Mouse (Mus musculus) liver, embryonic 11.5 days (tissue): ENCODE measurements around the gene Robo1. TPM values are rescaled to one million over a fixed set of nuclear protein-coding genes. Genes with fewer than 3 reads are reported as not detected.

ENCODE experiments used
- ATAC-seq: fragments of 200-750 bp; cut with Nextera tagmentation; replicated peaks from 2 replicates; pipeline ENCODE4 v1.8.0; 2017; ENCODE audit warnings: moderate number of reproducible peaks, mild to moderate bottlenecking, moderate TSS enrichment, moderate library complexity; ENCODE audit not compliant: low FRiP score
- DNase-seq: peaks from one replicate; pipeline ENCODE4 v3.0.0-alpha.2; 2017; ENCODE audit warnings: low spot score
- H3K27ac ChIP-seq: fragments of 300-500 bp; sonication (generic); 2 replicates; pipeline ENCODE4 v1.5.1; 2014; ENCODE audit warnings: mild to moderate bottlenecking, low read depth, low read length, control low read depth
- H3K27me3 ChIP-seq: fragments of 300-500 bp; sonication (generic); replicated peaks from 2 replicates; pipeline ENCODE4 v1.6.1; 2014; ENCODE audit warnings: low read length, mixed read lengths; ENCODE audit not compliant: control insufficient read depth, insufficient read depth
- H3K36me3 ChIP-seq: fragments of 300-500 bp; sonication (generic); 2 replicates; pipeline ENCODE4 v1.6.1; 2014; ENCODE audit warnings: mild to moderate bottlenecking, low read length, moderate library complexity, mixed read lengths; ENCODE audit not compliant: control insufficient read depth, insufficient read depth
- H3K4me1 ChIP-seq: fragments of 300-500 bp; sonication (generic); replicated peaks from 2 replicates; pipeline ENCODE4 v1.6.1; 2014; ENCODE audit warnings: low read length, mixed read lengths; ENCODE audit not compliant: control insufficient read depth, insufficient read depth
- H3K4me2 ChIP-seq: fragments of 300-500 bp; sonication (generic); 2 replicates; pipeline ENCODE4 v1.6.1; 2014; ENCODE audit warnings: mild to moderate bottlenecking, control low read depth, moderate library complexity
- H3K4me3 ChIP-seq: fragments of 300-500 bp; sonication (generic); 2 replicates; pipeline ENCODE4 v1.5.1; 2014; ENCODE audit warnings: low read depth, low read length, control low read depth
- H3K9ac ChIP-seq: fragments of 300-500 bp; sonication (generic); 2 replicates; pipeline ENCODE4 v1.6.1; 2014; ENCODE audit warnings: low read depth, low read length, control low read depth
- H3K9me3 ChIP-seq: fragments of 300-500 bp; sonication (generic); 2 replicates; pipeline ENCODE4 v1.6.1; 2016; ENCODE audit warnings: low read length, inconsistent platforms, mixed read lengths; ENCODE audit not compliant: control insufficient read depth
- WGBS: fragments of 180-500 bp; shearing (Covaris S2); extraction: QIAGEN DNeasy Blood & Tissue Kit; methylation state at CpG from one replicate; pipeline ENCODE4 v1.1.7; 2014; 5-methylcytosine and 5-hydroxymethylcytosine counted together
- polyA plus RNA-seq: library from polyadenylated mRNA; unstranded; fragments of >200 nt; fragmentation: Nextera tagmentation; extraction: Ambion mirVana; gene quantifications from 2 replicates; pipeline ENCODE4 v1.2.1, GENCODE M21; 2014

The Robo1 gene
- polyA plus RNA-seq, 1 experiment from 2014 or later: 25.4 TPM

DNA sequence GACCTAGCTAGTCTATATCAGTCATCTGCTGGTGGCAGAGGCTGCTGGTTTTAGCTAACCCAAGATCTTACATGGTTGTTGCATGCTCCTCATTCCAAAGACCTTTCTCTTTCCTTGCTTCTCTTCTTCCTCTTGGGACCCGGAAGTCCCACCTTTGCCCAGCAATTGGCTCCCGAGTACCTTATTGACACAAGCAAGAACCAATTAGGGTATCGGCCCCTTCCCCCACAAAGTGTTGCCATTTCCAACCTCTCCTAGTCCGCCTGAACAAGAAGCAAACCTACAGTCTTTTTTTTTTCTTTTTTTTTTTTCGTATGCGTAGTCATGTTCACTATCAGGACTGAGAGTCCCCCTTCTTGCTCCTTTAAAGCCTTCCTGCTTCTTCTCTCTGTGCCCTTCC, 478.0 kb downstream of the Robo1 start:
- Histone ChIP-seq H3K27ac (no peak overlapping the region), H3K4me3 (no peak overlapping the region)

DNA sequence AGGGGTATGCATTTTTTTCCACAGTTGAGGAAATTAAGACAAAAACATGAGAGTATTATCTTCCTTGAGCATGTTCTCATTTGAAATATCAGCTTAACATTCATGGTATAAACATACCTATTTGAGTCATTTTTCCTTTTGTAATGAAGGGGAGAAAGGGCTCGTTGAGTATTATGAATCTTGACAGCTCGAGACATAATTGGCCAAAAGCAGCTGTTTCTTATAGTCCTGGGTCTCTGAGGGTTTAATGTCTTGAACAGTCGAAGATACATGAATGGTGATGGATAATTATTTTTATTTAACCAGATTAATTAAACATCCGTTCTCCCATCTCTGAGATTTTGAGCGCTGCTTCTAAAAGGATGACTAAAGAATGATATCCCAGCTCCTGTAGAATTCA, 478.5 kb downstream of the Robo1 start:
- DNase-seq (no peak), ATAC-seq (no peak)
- no peak overlapping the region for H3K4me3 ChIP-seq
- no peak overlapping the region for H3K9ac ChIP-seq
- H3K36me3 ChIP-seq: no peaks in the 10 kb centered on the region
- H3K4me1 ChIP-seq: no peaks in the 10 kb centered on the region
- H3K27ac ChIP-seq: no peak overlapping the region
- H3K9me3 ChIP-seq: no peaks in the 10 kb centered on the region
- no peaks in the 10 kb centered on the region for H3K27me3 ChIP-seq
- 75% methylated on average over 5 of the region's 5 CpGs for WGBS
- H3K4me2 ChIP-seq: no peak overlapping the region

More for the DNA sequence above, 478.0 kb downstream of the Robo1 start:
- Histone ChIP-seq H3K9ac (no peak overlapping the region), H3K27me3 (no peaks in the 10 kb centered on the region), H3K4me2 (no peak overlapping the region), H3K9me3 (no peaks in the 10 kb centered on the region), H3K36me3 (no peaks in the 10 kb centered on the region), H3K4me1 (no peaks in the 10 kb centered on the region)
- 83% methylated on average over 6 of the region's 6 CpGs for WGBS
- no peak for DNase-seq
- ATAC-seq: no peak

DNA sequence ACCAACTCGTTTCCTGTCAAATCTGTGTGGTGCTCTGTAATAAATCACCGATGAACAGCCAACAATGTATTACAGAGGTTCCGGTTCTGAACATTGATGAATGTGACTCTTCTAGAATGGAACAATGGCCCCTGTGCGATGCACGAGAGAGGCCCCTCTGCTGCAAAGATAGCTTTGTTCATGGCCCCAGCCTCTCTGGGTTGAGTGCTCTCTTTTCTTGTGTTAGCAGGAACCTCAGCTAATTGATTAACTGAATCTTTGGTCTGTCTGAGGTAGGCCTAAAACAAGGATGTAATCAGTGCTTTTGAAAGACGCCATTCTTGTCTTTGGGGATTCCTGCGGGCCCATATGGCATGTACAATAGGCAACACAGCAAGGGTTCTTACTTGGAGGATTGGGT, 479.9 kb downstream of the Robo1 start:
- Histone ChIP-seq H3K36me3 (no peaks in the 10 kb centered on the region), H3K9ac (no peak overlapping the region), H3K9me3 (no peaks in the 10 kb centered on the region), H3K4me3 (no peak overlapping the region), H3K4me1 (no peaks in the 10 kb centered on the region), H3K4me2 (no peak overlapping the region), H3K27ac (no peak overlapping the region), H3K27me3 (no peaks in the 10 kb centered on the region)
- DNase-seq (no peak), ATAC-seq (no peak)
- 75% methylated on average over 7 of the region's 7 CpGs for WGBS

DNA sequence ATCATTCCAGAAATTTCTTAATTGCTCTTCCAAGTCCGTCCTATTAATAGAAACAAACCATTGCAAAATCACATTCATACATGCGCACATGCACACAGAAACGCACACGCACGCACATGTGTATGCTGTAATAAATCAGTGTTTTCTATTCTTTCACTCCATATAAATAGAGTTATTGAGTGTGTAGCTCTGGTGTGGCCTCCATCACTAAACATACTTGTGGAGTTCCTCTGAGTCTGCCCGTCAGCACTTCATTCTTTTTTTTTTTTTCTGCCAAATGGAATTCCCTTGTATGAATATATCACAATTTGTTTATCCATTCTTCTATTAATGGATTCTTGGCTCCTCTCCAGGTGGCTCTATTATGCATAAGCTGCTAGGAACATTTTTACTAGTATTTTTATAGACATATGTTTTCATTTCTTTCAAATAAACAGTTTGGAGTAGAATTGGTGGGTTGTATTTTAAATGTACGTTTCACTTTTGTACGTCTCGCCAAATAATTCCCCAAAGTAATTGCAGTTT, 483.1 kb downstream of the Robo1 start:
- 90% methylated on average over 9 of the region's 9 CpGs for WGBS
- H3K4me3 ChIP-seq: no peak overlapping the region
- H3K27me3 ChIP-seq: no peaks in the 10 kb centered on the region
- DNase-seq (no peak), ATAC-seq (no peak)
- no peaks in the 10 kb centered on the region for H3K36me3 ChIP-seq
- no peak overlapping the region for H3K4me2 ChIP-seq
- H3K9me3 ChIP-seq: no peaks in the 10 kb centered on the region
- no peak overlapping the region for H3K9ac ChIP-seq
- H3K27ac ChIP-seq: no peak overlapping the region
- no peaks in the 10 kb centered on the region for H3K4me1 ChIP-seq

DNA sequence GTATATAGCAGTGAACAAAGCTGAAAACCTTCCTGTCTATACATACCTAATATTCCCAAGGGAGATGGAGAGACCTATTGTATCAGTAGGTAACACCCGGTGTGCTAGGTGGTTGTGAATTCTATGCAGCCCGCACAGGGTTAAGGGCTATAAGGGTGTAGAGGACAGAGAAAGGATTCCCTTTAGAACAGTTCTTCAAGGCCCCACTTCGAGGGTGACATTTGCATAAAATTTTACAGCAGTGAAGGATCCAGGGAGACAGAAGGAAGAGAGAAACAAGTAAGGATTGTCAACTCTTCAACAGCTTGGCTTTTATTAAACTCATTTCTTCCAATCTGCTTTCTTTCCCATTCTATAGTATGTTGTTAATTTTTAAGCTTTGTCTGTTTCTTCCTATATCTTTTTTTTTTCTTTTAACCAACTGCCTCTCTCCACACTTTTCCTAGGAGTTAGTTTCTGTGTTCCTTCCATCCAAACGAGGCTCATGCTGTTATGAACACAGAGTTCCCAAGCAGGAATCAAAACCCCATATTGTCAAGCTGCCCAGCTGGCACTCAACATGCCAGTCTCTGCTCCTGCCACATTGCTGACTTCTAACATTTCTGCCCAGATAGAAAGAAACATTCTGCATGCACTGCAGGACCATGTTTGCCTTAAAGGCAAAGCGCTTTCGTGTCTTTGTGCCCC, 486.7 kb downstream of the Robo1 start:
- no peak overlapping the region for H3K9ac ChIP-seq

DNA sequence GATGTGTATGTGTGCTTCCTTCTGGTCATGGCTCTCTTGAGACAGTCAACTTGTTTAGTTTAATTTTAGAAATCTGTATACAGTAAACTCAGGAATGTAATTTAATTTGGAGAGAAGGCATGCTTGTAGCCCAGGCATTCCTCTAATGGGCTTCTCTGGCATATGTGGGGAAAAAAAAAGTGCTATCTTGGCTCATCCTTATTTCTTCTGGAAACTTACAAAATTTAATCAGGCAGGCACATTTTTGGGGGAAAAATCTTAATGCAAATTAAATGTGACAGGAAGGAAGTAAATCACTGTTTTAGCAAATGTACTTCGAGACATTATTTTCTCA, 487.2 kb downstream of the Robo1 start:
- H3K9ac ChIP-seq: no peak overlapping the region
- no peak overlapping the region for H3K4me3 ChIP-seq
- H3K9me3 ChIP-seq: no peaks in the 10 kb centered on the region
- H3K4me1 ChIP-seq: no peaks in the 10 kb centered on the region
- WGBS: 56% methylated on average over 1 of the region's 1 CpGs
- H3K27ac ChIP-seq: no peak overlapping the region
- ATAC-seq (no peak), DNase-seq (no peak)
- no peaks in the 10 kb centered on the region for H3K36me3 ChIP-seq
- H3K27me3 ChIP-seq: no peaks in the 10 kb centered on the region
- H3K4me2 ChIP-seq: no peak overlapping the region

More for the DNA sequence above, 486.7 kb downstream of the Robo1 start:
- Histone ChIP-seq H3K4me2 (no peak overlapping the region), H3K4me3 (no peak overlapping the region), H3K27me3 (no peaks in the 10 kb centered on the region), H3K36me3 (no peaks in the 10 kb centered on the region), H3K4me1 (no peaks in the 10 kb centered on the region), H3K9me3 (no peaks in the 10 kb centered on the region), H3K27ac (no peak overlapping the region)
- ATAC-seq (no peak), DNase-seq (no peak)
- WGBS: 70% methylated on average over 6 of the region's 6 CpGs

DNA sequence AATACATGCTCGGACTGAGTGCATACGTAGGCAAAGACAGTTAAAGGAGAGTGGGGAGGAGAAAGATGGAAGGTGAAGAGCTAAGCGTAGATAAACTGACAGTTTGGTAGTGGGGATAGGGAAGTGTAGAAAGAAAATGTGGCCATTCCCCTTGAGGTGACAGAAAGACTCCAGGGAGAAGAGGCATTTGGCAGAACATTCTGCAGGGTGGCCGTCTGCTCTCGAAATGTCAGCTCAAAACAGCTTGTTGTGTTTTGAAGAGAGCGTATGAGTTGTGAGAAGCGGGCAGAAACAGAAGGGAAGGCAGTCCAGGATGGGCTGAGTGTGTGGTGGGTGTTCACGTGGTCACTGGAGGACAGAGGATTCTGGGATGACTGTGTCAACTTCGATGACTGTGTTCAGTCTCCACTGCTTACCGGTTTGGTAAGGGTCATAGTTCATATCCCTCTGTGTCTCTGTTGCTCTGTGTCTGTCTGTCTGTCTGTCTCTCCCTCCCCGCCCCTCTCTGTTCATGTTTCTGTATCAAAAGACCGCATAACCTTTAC, 490.4 kb downstream of the Robo1 start:
- DNase-seq: no peak
- no peak overlapping the region for H3K9ac ChIP-seq
- no peaks in the 10 kb centered on the region for H3K9me3 ChIP-seq

DNA sequence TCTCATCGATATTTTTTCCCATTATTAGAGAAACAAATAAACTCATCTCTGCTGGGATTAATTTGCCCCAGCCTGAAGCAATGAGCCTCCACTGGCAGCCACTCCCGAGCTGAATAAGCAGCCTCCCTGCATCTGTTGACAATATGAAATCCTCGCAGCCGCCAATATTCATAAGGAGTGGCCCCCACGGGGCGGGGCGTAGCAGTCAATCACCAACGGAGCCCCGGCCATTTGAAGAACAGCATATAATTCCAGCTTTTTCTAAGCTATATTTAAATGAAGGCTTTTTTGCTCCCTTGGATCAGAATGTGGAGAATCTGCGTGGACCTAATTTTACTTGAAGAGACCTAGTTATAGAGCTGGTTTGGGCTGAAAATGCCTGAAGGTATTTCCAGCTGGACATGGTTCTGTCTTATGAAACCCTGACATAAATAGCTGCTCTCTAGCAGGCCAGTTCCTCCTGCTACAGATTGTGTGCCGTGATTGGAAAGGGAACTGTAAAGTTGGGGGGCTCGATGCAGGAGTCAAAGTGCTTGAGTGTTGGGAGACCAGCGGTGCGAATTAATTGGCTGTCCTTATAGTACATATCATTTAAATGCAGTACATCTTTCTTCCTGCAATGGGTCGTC, 492.1 kb downstream of the Robo1 start:
- no peaks in the 10 kb centered on the region for H3K9me3 ChIP-seq
- whole genome bisulfite sequencing: 83% methylated on average over 15 of the region's 15 CpGs
- no peak overlapping the region for H3K4me2 ChIP-seq
- H3K27ac ChIP-seq: no peak overlapping the region
- H3K36me3 ChIP-seq: no peaks in the 10 kb centered on the region
- no peaks in the 10 kb centered on the region for H3K4me1 ChIP-seq
- H3K4me3 ChIP-seq: no peak overlapping the region
- no peak overlapping the region for H3K9ac ChIP-seq
- DNase-seq (no peak), ATAC-seq (no peak)
- no peaks in the 10 kb centered on the region for H3K27me3 ChIP-seq

More for the DNA sequence above, 490.4 kb downstream of the Robo1 start:
- 82% methylated on average over 12 of the region's 12 CpGs for WGBS
- Histone ChIP-seq H3K27ac (no peak overlapping the region), H3K4me2 (no peak overlapping the region), H3K4me3 (no peak overlapping the region), H3K27me3 (no peaks in the 10 kb centered on the region), H3K4me1 (no peaks in the 10 kb centered on the region), H3K36me3 (no peaks in the 10 kb centered on the region)
- peak; percentile 53 for ATAC-seq

DNA sequence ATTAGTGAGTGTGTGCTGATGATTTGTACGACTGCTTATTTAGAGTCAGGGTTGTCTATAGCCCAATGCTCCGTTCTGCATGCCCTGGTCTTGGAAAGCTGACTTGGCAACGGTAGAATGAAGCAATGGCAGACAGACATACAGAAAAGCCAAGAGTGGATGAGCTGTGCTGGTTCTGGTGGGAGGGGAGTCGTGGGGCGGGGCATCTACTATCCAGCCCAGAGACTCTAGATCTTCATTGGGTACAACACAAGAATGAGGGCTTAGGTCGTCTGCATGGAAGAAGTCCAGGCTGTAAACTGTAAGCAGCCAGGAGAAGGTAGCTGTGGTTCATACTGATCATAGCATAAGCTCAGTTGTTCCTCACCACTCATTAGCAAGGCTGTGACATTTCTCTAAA, 492.7 kb downstream of the Robo1 start:
- Histone ChIP-seq H3K4me2 (no peak overlapping the region), H3K36me3 (no peaks in the 10 kb centered on the region), H3K4me1 (no peaks in the 10 kb centered on the region), H3K27me3 (no peaks in the 10 kb centered on the region), H3K9ac (no peak overlapping the region), H3K4me3 (no peak overlapping the region), H3K27ac (no peak overlapping the region), H3K9me3 (no peaks in the 10 kb centered on the region)
- ATAC-seq: no peak
- 79% methylated on average over 6 of the region's 6 CpGs for WGBS
- DNase-seq: no peak
